Mouse (Mus musculus) lung, adult 2 months (tissue): ENCODE data around the gene Wnt5b.

Source experiments
- CTCF ChIP-seq: fragments of 200-500 bp; IDR thresholded peaks from 2 replicates; pipeline ENCODE4 v1.5.1; 2011; ENCODE audit warnings: mild to moderate bottlenecking, low read length, control low read depth; ENCODE audit not compliant: insufficient read depth
- POLR2A ChIP-seq: fragments of 200-500 bp; IDR thresholded peaks from 2 replicates; pipeline ENCODE4 v1.6.1; 2011; ENCODE audit warnings: low read depth, mild to moderate bottlenecking, control low read depth, low read length, borderline replicate concordance; ENCODE audit errors: extremely low read depth

DNA sequence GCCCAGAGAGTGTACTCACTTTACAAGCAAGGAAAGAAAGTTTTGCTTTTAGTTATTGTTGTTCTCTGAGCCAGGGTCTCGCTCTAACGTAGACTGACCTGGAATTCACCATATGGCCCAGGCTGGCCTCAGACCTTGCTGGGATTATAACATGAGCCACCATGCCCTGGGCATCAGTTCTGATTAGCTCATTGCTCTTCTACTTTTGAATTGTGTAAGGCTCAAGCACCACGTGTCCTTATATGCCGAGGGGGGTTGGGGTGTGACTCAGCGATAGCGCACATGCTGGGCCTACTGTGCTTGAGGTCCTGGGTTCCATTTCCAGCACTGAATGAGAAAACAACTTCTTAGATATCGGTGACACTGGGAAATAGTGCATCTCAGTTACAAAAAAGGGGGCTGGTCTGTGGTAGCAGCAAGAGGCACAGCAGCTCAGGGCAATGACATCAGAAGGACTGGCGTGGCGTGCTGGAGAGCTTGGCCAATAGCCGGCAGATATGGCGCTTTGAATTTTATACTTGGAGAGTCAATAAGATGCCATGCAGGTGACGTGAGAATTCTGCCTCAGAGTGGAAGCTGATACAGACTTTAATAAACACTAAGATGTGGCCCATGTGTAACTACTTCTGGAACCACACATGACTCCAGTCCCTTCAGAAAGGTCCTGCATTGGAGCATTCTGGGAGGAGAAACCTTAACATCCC is 57.6 kb downstream of the Wnt5b start:
- no peak for TF ChIP-seq CTCF
- no peak for TF ChIP-seq POLR2A
